Mouse (Mus musculus) kidney, embryonic 16.5 days (tissue): Measurements from ENCODE around the gene Kirrel. TPM values are rescaled to one million over a fixed set of nuclear protein-coding genes. Genes with fewer than 3 reads are reported as not detected.
A peak's percentile ranks its signal among the peaks of the same experiment; 100 is the strongest.

Experiments
- ATAC-seq: fragments of 200-750 bp; cut with Nextera tagmentation; 2 replicates; pipeline ENCODE4 v1.8.0; 2017; ENCODE audit warnings: moderate TSS enrichment; ENCODE audit not compliant: low FRiP score, low TSS enrichment
- H3K27ac ChIP-seq: fragments of 300-500 bp; sonication (generic); 2 replicates; pipeline ENCODE4 v1.5.1; 2014; ENCODE audit warnings: low read length
- H3K27me3 ChIP-seq: fragments of 300-500 bp; sonication (generic); 2 replicates; pipeline ENCODE4 v1.6.1; 2014; ENCODE audit warnings: low read length, control low read depth, mixed read lengths; ENCODE audit not compliant: insufficient read depth
- H3K36me3 ChIP-seq: fragments of 300-500 bp; sonication (generic); 2 replicates; pipeline ENCODE4 v1.6.1; 2014; ENCODE audit warnings: low read length, control low read depth, mixed read lengths; ENCODE audit not compliant: insufficient read depth
- H3K4me1 ChIP-seq: fragments of 300-500 bp; sonication (generic); 2 replicates; pipeline ENCODE4 v1.6.1; 2014; ENCODE audit warnings: low read length, control low read depth, mixed read lengths; ENCODE audit not compliant: insufficient read depth
- H3K4me2 ChIP-seq: fragments of 300-500 bp; sonication (generic); replicated peaks from 2 replicates; pipeline ENCODE4 v1.6.1; 2014; ENCODE audit warnings: low read depth, low read length
- H3K4me3 ChIP-seq: fragments of 300-500 bp; sonication (generic); 2 replicates; pipeline ENCODE4 v1.5.1; 2014; ENCODE audit warnings: mild to moderate bottlenecking, low read length
- H3K9ac ChIP-seq: fragments of 300-500 bp; sonication (generic); replicated peaks from 2 replicates; pipeline ENCODE4 v1.6.1; 2014; ENCODE audit warnings: low read length
- H3K9me3 ChIP-seq: fragments of 300-500 bp; sonication (generic); 2 replicates; pipeline ENCODE4 v1.6.1; 2016; ENCODE audit warnings: low read length, control low read depth
- whole genome bisulfite sequencing: fragments of 180-500 bp; shearing (Covaris S2); extraction: QIAGEN DNeasy Blood & Tissue Kit; methylation state at CpG from one replicate; pipeline ENCODE4 v1.1.7; 2014; 5-methylcytosine and 5-hydroxymethylcytosine counted together
- polyA plus RNA-seq: library from polyadenylated mRNA; unstranded; fragments of >200 nt; fragmentation: Nextera tagmentation; extraction: Ambion mirVana; gene quantifications from 2 replicates; pipeline ENCODE4 v1.2.1, GENCODE M21; 2015

The Kirrel gene
- polyA plus RNA-seq, 1 experiment from 2014 or later, result 18.6 TPM

GRCm38 (mm10) chr3:87168756-87169155, 5.8 kb downstream of the Kirrel start:
- Histone ChIP-seq H3K4me3 (no peak overlapping the region), H3K9ac (0 out of 2 replicates have a peak overlapping the region, but pooled peaks have one; percentile 15), H3K9me3 (no peaks in the 10 kb centered on the region), H3K36me3 (peaks cover 3% of the 10 kb centered on the region; the same call in 1 of the 2 replicates), H3K4me1 (peaks cover 80% of the 10 kb centered on the region), H3K4me2 (0 out of 2 replicates have a peak overlapping the region, but pooled peaks have one; percentile 13), H3K27ac (peak overlapping the region; percentile 56), H3K27me3 (no peaks in the 10 kb centered on the region)
- 29% methylated on average over 7 of the region's 7 CpGs for WGBS
- ATAC-seq, result no peak

- H3K4me2 ChIP-seq, result no peak overlapping the region
- ATAC-seq, result no peak
- 72% methylated on average over 6 of the region's 6 CpGs for WGBS
- no peak overlapping the region for H3K27ac ChIP-seq
- H3K36me3 ChIP-seq, result peaks cover 3% of the 10 kb centered on the region; the same call in 1 of the 2 replicates
- H3K27me3 ChIP-seq, result no peaks in the 10 kb centered on the region
- no peak overlapping the region for H3K4me3 ChIP-seq
- no peaks in the 10 kb centered on the region for H3K9me3 ChIP-seq
- peaks cover 87% of the 10 kb centered on the region for H3K4me1 ChIP-seq
- H3K9ac ChIP-seq, result no peak overlapping the region
These were observed 6.9 kb downstream of the Kirrel start for GRCm38 (mm10) chr3:87167621-87168020.

- Histone ChIP-seq H3K4me2 (peak overlapping the region; percentile 28), H3K4me3 (no peak overlapping the region; the same call in 1 of the 2 replicates), H3K27ac (peak overlapping the region; percentile 90), H3K4me1 (peaks cover 79% of the 10 kb centered on the region), H3K27me3 (no peaks in the 10 kb centered on the region), H3K9ac (peak overlapping the region; percentile 47), H3K9me3 (no peaks in the 10 kb centered on the region), H3K36me3 (peaks cover 3% of the 10 kb centered on the region; the same call in 1 of the 2 replicates)
- 24% methylated on average over 8 of the region's 8 CpGs for WGBS
- ATAC-seq, result peak; percentile 72
These were observed 9.2 kb downstream of the Kirrel start for GRCm38 (mm10) chr3:87165291-87165881.

GRCm38 (mm10) chr3:87164099-87164815, 10.3 kb downstream of the Kirrel start:
- H3K9me3 ChIP-seq, result no peaks in the 10 kb centered on the region
- H3K4me2 ChIP-seq, result no peak overlapping the region
- no peaks in the 10 kb centered on the region for H3K27me3 ChIP-seq
- no peak for ATAC-seq
- 88% methylated on average over 6 of the region's 6 CpGs for WGBS
- H3K4me3 ChIP-seq, result no peak overlapping the region
- H3K9ac ChIP-seq, result peak overlapping the region; percentile 47
- H3K4me1 ChIP-seq, result peaks cover 74% of the 10 kb centered on the region
- peak overlapping the region; percentile 90 for H3K27ac ChIP-seq
- H3K36me3 ChIP-seq, result peaks cover 3% of the 10 kb centered on the region; the same call in 1 of the 2 replicates

- Histone ChIP-seq H3K9me3 (no peaks in the 10 kb centered on the region), H3K27me3 (no peaks in the 10 kb centered on the region), H3K4me3 (no peak overlapping the region), H3K36me3 (no peaks in the 10 kb centered on the region; the same call in 1 of the 2 replicates), H3K4me2 (no peak overlapping the region), H3K9ac (no peak overlapping the region), H3K4me1 (peaks cover 74% of the 10 kb centered on the region), H3K27ac (no peak overlapping the region)
- 56% methylated on average over 4 of the region's 4 CpGs for WGBS
- no peak for ATAC-seq
These were observed 11.4 kb downstream of the Kirrel start for GRCm38 (mm10) chr3:87163116-87163515.

GRCm38 (mm10) chr3:87162380-87162779, 12.2 kb downstream of the Kirrel start:
- Histone ChIP-seq H3K9ac (no peak overlapping the region), H3K9me3 (no peaks in the 10 kb centered on the region), H3K4me1 (peaks cover 75% of the 10 kb centered on the region), H3K4me3 (no peak overlapping the region), H3K4me2 (no peak overlapping the region), H3K27me3 (no peaks in the 10 kb centered on the region), H3K36me3 (no peaks in the 10 kb centered on the region; the same call in 1 of the 2 replicates), H3K27ac (no peak overlapping the region)
- WGBS, result 78% methylated on average over 5 of the region's 5 CpGs
- ATAC-seq, result no peak

- 89% methylated on average over 5 of the region's 5 CpGs for WGBS
- no peak overlapping the region for H3K4me2 ChIP-seq
- peaks cover 78% of the 10 kb centered on the region for H3K4me1 ChIP-seq
- H3K36me3 ChIP-seq, result no peaks in the 10 kb centered on the region; the same call in 1 of the 2 replicates
- H3K9ac ChIP-seq, result 0 out of 2 replicates have a peak overlapping the region, but pooled peaks have one; percentile 13
- ATAC-seq, result no peak
- H3K9me3 ChIP-seq, result no peaks in the 10 kb centered on the region
- H3K27me3 ChIP-seq, result no peaks in the 10 kb centered on the region
- H3K27ac ChIP-seq, result no peak overlapping the region
- H3K4me3 ChIP-seq, result no peak overlapping the region
These were observed 12.9 kb downstream of the Kirrel start for GRCm38 (mm10) chr3:87161601-87162000.

GRCm38 (mm10) chr3:87160819-87161509, 13.6 kb downstream of the Kirrel start:
- Histone ChIP-seq H3K27ac (peak overlapping the region; percentile 7; the same call in 1 of the 2 replicates), H3K4me2 (no peak overlapping the region), H3K9ac (0 out of 2 replicates have a peak overlapping the region, but pooled peaks have one; percentile 13), H3K4me1 (peaks cover 72% of the 10 kb centered on the region), H3K9me3 (no peaks in the 10 kb centered on the region), H3K36me3 (no peaks in the 10 kb centered on the region; the same call in 1 of the 2 replicates), H3K27me3 (no peaks in the 10 kb centered on the region), H3K4me3 (no peak overlapping the region)
- 38% methylated on average over 6 of the region's 6 CpGs for WGBS
- ATAC-seq, result no peak

- Histone ChIP-seq H3K27me3 (no peaks in the 10 kb centered on the region), H3K9me3 (no peaks in the 10 kb centered on the region), H3K4me1 (peaks cover 71% of the 10 kb centered on the region), H3K4me2 (no peak overlapping the region), H3K9ac (no peak overlapping the region), H3K4me3 (no peak overlapping the region), H3K27ac (peak overlapping the region; percentile 94), H3K36me3 (no peaks in the 10 kb centered on the region; the same call in 1 of the 2 replicates)
- 65% methylated on average over 7 of the region's 7 CpGs for WGBS
- ATAC-seq, result no peak
These were observed 15.4 kb downstream of the Kirrel start for GRCm38 (mm10) chr3:87159190-87159589.
